Mouse (Mus musculus) intestine, postnatal 0 days (tissue): ENCODE measurements around the gene Nrd1. TPM values are rescaled to one million over a fixed set of nuclear protein-coding genes. Genes with fewer than 3 reads are reported as not detected.

Experiments used
- ATAC-seq: fragments of 200-750 bp; cut with Nextera tagmentation; 2 replicates; pipeline ENCODE4 v1.8.0; 2017; ENCODE audit warnings: mild to moderate bottlenecking, moderate TSS enrichment, moderate library complexity
- H3K27ac ChIP-seq: fragments of 300-500 bp; sonication (generic); 2 replicates; pipeline ENCODE4 v1.5.1; 2014; ENCODE audit warnings: mild to moderate bottlenecking, low read depth, low read length, moderate library complexity
- H3K27me3 ChIP-seq: fragments of 300-500 bp; sonication (generic); replicated peaks from 2 replicates; pipeline ENCODE4 v1.6.1; 2014; ENCODE audit warnings: low read length, mixed read lengths; ENCODE audit not compliant: control insufficient read depth, insufficient read depth
- H3K36me3 ChIP-seq: fragments of 300-500 bp; sonication (generic); 2 replicates; pipeline ENCODE4 v1.6.1; 2014; ENCODE audit warnings: mild to moderate bottlenecking, moderate library complexity; ENCODE audit not compliant: control insufficient read depth, insufficient read depth
- H3K4me1 ChIP-seq: fragments of 300-500 bp; sonication (generic); replicated peaks from 2 replicates; pipeline ENCODE4 v1.6.1; 2014; ENCODE audit warnings: antibody characterized with exemption, low read length, mixed read lengths; ENCODE audit not compliant: control insufficient read depth, insufficient read depth
- H3K4me2 ChIP-seq: fragments of 300-500 bp; sonication (generic); replicated peaks from 2 replicates; pipeline ENCODE4 v1.6.1; 2014; ENCODE audit warnings: low read depth, mild to moderate bottlenecking, moderate library complexity
- H3K4me3 ChIP-seq: fragments of 300-500 bp; sonication (generic); 2 replicates; pipeline ENCODE4 v1.5.1; 2014; ENCODE audit warnings: low read depth, low read length
- H3K9ac ChIP-seq: fragments of 300-500 bp; sonication (generic); 2 replicates; pipeline ENCODE4 v1.6.1; 2014; ENCODE audit warnings: mild to moderate bottlenecking, low read depth, low read length
- H3K9me3 ChIP-seq: fragments of 300-500 bp; sonication (generic); 2 replicates; pipeline ENCODE4 v1.6.1; 2016; ENCODE audit warnings: mixed run types; ENCODE audit not compliant: control insufficient read depth
- CTCF ChIP-seq: sonication (generic); IDR thresholded peaks from 2 replicates; pipeline ENCODE4 v1.5.1; 2016; ENCODE audit warnings: low read depth, mild to moderate bottlenecking, control low read depth, antibody characterized with exemption, moderate library complexity
- WGBS: fragments of 180-500 bp; shearing (Covaris S2); extraction: QIAGEN DNeasy Blood & Tissue Kit; methylation state at CpG from one replicate; pipeline ENCODE4 v1.1.7; 2014; 5-methylcytosine and 5-hydroxymethylcytosine counted together
- polyA plus RNA-seq: library from polyadenylated mRNA; unstranded; fragments of >200 nt; fragmentation: Nextera tagmentation; extraction: Ambion mirVana; gene quantifications from 2 replicates; pipeline ENCODE4 v1.2.1, GENCODE M21; 2015

Nrd1 gene
- polyA plus RNA-seq, 1 experiment from 2014 or later, result 21.9 TPM

GRCm38 (mm10) chr4:109059255-109059821 is 58.9 kb downstream of the Nrd1 start:
- no peak for ATAC-seq
- Histone ChIP-seq H3K9me3 (no peaks in the 10 kb centered on the region), H3K36me3 (peaks cover 93% of the 10 kb centered on the region), H3K4me3 (no peak overlapping the region), H3K27ac (no peak overlapping the region), H3K9ac (no peak overlapping the region), H3K27me3 (no peaks in the 10 kb centered on the region), H3K4me1 (no peaks in the 10 kb centered on the region), H3K4me2 (no peak overlapping the region)
- TF ChIP-seq CTCF, result no peak
- 80% methylated on average over 4 of the region's 4 CpGs for WGBS

- no peak overlapping the region for H3K9ac ChIP-seq
- H3K4me2 ChIP-seq, result no peak overlapping the region
- H3K4me1 ChIP-seq, result no peaks in the 10 kb centered on the region
- H3K36me3 ChIP-seq, result peaks cover 84% of the 10 kb centered on the region
- ATAC-seq, result no peak
- H3K9me3 ChIP-seq, result no peaks in the 10 kb centered on the region
- no peaks in the 10 kb centered on the region for H3K27me3 ChIP-seq
- H3K27ac ChIP-seq, result no peak overlapping the region
- WGBS, result 84% methylated on average over 6 of the region's 6 CpGs
- H3K4me3 ChIP-seq, result no peak overlapping the region
- TF ChIP-seq CTCF, result no peak
Measured at GRCm38 (mm10) chr4:109064941-109065340, 64.5 kb downstream of the Nrd1 start.

GRCm38 (mm10) chr4:109065714-109066113 is 65.3 kb downstream of the Nrd1 start:
- H3K27me3 ChIP-seq, result no peaks in the 10 kb centered on the region
- no peaks in the 10 kb centered on the region for H3K9me3 ChIP-seq
- no peak overlapping the region for H3K9ac ChIP-seq
- H3K27ac ChIP-seq, result no peak overlapping the region
- H3K4me3 ChIP-seq, result no peak overlapping the region
- no peak overlapping the region for H3K4me2 ChIP-seq
- no peaks in the 10 kb centered on the region for H3K4me1 ChIP-seq
- H3K36me3 ChIP-seq, result peaks cover 84% of the 10 kb centered on the region
- ATAC-seq, result no peak
- WGBS, result 90% methylated on average over 5 of the region's 5 CpGs
- TF ChIP-seq CTCF, result no peak

GRCm38 (mm10) chr4:109072891-109073290 is 72.4 kb downstream of the Nrd1 start:
- Histone ChIP-seq H3K27me3 (no peaks in the 10 kb centered on the region), H3K4me3 (no peak overlapping the region), H3K4me1 (no peaks in the 10 kb centered on the region), H3K36me3 (peaks cover 33% of the 10 kb centered on the region), H3K27ac (no peak overlapping the region), H3K4me2 (no peak overlapping the region), H3K9me3 (no peaks in the 10 kb centered on the region), H3K9ac (no peak overlapping the region)
- WGBS, result 87% methylated on average over 6 of the region's 6 CpGs
- no peak for TF ChIP-seq CTCF
- ATAC-seq, result no peak

- Histone ChIP-seq H3K27ac (no peak overlapping the region), H3K4me3 (no peak overlapping the region), H3K27me3 (no peaks in the 10 kb centered on the region), H3K4me1 (no peaks in the 10 kb centered on the region), H3K4me2 (no peak overlapping the region), H3K36me3 (peaks cover 31% of the 10 kb centered on the region), H3K9ac (no peak overlapping the region), H3K9me3 (no peaks in the 10 kb centered on the region)
- 90% methylated on average over 3 of the region's 3 CpGs for WGBS
- no peak for ATAC-seq
- no peak for TF ChIP-seq CTCF
Measured at GRCm38 (mm10) chr4:109073296-109073695, 72.8 kb downstream of the Nrd1 start.

GRCm38 (mm10) chr4:109078941-109079340 is 78.5 kb downstream of the Nrd1 start:
- H3K27me3 ChIP-seq, result no peaks in the 10 kb centered on the region
- no peak overlapping the region for H3K27ac ChIP-seq
- ATAC-seq, result no peak
- 82% methylated on average over 7 of the region's 7 CpGs for WGBS
- TF ChIP-seq CTCF, result no peak
- no peak overlapping the region for H3K4me3 ChIP-seq
- H3K9me3 ChIP-seq, result no peaks in the 10 kb centered on the region
- H3K4me2 ChIP-seq, result no peak overlapping the region
- H3K9ac ChIP-seq, result no peak overlapping the region
- no peaks in the 10 kb centered on the region for H3K4me1 ChIP-seq
- H3K36me3 ChIP-seq, result peaks cover 26% of the 10 kb centered on the region

GRCm38 (mm10) chr4:109079676-109080075 is 79.2 kb downstream of the Nrd1 start:
- no peak overlapping the region for H3K4me3 ChIP-seq
- H3K27me3 ChIP-seq, result no peaks in the 10 kb centered on the region
- H3K27ac ChIP-seq, result no peak overlapping the region
- H3K9me3 ChIP-seq, result no peaks in the 10 kb centered on the region
- WGBS, result 72% methylated on average over 3 of the region's 3 CpGs
- TF ChIP-seq CTCF, result no peak
- H3K4me1 ChIP-seq, result no peaks in the 10 kb centered on the region
- H3K4me2 ChIP-seq, result no peak overlapping the region
- H3K36me3 ChIP-seq, result peaks cover 29% of the 10 kb centered on the region
- H3K9ac ChIP-seq, result no peak overlapping the region
- ATAC-seq, result no peak
